Mouse (Mus musculus) megakaryocyte, embryonic 14.5 days (primary cell): Measurements from ENCODE around the gene Dlg4.

Source experiments
- FLI1 ChIP-seq: IDR thresholded peaks from 2 replicates; pipeline ENCODE4 v1.6.1; 2012; ENCODE audit warnings: low read length, inconsistent platforms, mixed read lengths
- GATA1 ChIP-seq: IDR thresholded peaks from 3 replicates; pipeline ENCODE4 v1.6.1; 2012; ENCODE audit warnings: mixed read lengths, low read length, inconsistent platforms, borderline replicate concordance

DNA sequence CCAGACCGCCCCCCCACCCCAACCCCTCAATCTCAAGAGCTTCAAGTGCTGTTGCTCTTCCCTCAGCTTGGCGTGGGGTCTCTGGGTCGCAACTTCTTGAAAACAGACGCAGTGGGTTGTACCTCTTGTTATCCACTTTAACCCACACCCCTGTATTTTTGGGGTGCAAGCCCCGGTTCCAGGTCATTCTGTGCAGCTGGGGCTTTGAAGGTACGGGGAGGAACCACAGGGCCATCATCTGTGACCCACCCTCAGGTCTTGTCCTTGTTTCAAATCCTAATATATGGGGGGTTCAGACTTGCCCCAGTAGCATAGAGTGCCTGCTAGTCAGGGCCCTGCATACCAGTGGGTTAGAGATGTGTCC, 7.4 kb downstream of the Dlg4 start:
- TF ChIP-seq GATA1, result no peak
- no peak for TF ChIP-seq FLI1
